Mouse (Mus musculus) left cerebral cortex, postnatal 36 days (tissue): ENCODE results near the gene Efcab9. TPM values are rescaled to one million over a fixed set of nuclear protein-coding genes. Genes with fewer than 3 reads are reported as not detected.

ENCODE experiments used
- DNase-seq, 2 experiments: peaks; one replicate each; pipeline ENCODE4 v3.0.0; 2021 to 2022; ENCODE audit warnings: low spot score in 2 of 2, mixed read lengths in 1 of 2
- intact Hi-C: fragments of 180-260 bp; cut with DNase I; formaldehyde crosslinking; loops from one replicate; pipeline ENCODE4 v1.15.1; 2025
- total RNA-seq, 2 experiments: library from RNA; stranded (reverse); gene quantifications; 2 replicates each; pipeline ENCODE4 v1.2.3; 2021

Gene Efcab9
- total RNA-seq, result 1 to 10 TPM in 1 of 2 experiments, under 1 TPM in 1; 0.63 to 1.8 TPM

DNA sequence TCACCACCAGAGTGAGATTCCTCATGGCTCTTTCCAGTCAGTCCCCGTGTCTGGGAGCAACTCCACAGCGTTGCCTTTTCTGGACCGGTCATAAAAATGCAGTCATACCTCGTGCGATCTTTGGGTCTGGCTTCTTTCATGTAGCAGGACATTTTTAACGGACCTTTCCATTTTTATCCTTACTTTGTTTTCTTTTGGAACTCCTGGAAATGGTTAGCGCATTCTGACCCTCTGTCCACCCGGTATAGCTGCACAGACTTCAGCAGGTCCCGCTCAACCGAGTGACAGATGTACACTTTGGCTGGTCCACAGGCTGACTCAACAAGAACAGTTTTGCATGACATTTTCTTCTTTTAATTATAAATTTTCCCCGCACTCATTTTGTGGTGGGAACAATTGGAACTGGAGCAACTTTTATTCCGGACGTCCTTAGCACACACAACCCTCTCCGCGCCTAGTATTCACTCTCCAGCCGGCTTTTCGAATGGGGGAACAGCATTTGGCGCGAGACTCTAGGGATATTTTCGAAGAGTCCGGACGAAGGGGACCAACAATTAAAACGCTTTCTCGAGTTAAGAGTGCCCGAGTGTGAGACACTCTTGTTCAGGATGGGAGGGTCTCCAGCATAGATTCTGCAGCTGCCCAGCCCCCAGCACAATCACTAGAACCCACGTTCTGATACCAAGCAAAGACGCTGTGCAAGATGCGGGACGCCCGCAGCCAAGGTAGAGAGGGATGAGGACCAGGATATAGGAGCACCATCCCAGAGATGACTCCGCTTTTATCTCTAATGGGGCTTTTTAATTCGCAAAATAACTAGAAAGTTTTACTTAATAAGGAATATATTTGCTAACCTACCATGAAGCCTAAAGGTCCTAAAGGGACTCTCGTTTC lies at the start of gene Efcab9:
Gene Efcab9, minus strand, starts transcription at position 211 of the 894 bp plus-strand sequence.
- no peak for DNase-seq
- intact Hi-C loops, result loop anchor here (1.0 to 5.0 kb wide), 2 partner anchors 56 to 80 kb away; no protein-coding TSS in a partner anchor

DNA sequence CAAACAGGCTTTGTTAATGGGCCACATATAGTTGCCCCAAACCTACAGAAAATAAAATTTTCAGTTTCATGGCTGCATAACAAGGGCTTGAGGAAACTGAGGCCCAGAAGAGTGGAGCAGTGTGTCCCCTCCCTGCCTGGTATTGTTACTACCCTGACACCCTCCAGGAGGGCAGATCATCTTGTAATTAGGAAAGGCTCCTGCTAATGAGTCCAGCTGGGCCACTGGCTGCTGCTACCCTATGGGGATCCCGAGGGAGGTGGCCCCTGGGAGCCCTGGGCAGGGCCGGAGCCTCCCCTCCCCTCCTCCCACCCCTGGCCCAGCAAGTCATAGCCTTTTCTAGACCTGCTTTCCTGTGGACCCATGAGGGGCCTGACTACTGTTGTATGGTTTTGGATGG lies 49.1 kb upstream of the Efcab9 start:
- intact Hi-C loops, result loop anchor here (10.0 kb wide), 1 partner anchor 236 kb away; the partner anchor contains the start of gene Sh3pxd2b

DNA sequence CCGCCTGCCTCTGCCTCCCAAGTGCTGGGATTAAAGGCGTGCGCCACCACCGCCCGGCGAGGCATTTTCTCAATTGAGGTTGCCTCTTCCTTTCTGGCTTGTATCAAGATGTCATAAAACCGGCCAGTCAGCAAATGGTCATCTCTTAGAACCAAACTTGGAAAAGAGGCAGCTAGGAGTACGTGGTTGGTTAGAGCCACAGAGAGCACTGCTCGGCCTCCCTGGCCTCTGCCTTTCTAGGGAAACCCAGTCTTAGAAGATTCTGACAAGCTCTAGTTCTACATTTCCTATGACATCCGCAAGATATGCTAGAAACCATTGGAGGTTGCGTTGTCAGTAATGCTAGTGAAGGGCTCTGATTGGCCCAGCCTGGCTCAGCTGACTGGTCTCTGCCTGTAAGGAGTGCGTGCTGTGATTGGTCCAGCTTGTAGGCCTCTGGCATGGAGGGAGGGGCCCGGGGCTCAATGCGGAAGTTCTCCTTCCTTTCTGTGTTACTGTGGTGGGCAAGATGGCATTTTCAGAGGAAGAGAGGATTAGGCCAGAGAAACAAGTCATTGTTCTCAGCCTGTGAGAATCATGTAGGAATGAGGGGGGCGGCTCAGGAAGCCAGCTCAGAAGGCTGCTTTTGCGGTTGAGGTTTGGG lies 48.5 kb upstream of the Efcab9 start:
- intact Hi-C loops, result loop anchor here (10.0 kb wide), 1 partner anchor 236 kb away; the partner anchor contains the start of gene Sh3pxd2b
- DNase-seq, result no peak

More for the DNA sequence above, 49.1 kb upstream of the Efcab9 start:
- no peak for DNase-seq

DNA sequence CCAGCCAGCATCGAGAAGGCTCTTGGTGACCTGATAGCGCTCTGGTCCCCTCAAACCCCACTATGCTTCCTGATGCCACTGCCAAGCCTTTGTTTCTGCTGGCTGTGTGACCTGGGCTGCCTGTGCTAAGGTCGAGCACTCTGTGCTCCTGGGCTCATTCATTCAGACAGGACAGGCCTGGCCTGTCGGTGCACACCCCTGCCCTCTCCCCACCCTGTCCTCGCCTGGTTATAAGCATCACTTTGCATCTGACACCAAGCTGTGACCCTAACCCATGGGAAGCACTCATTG lies 44.8 kb upstream of the Efcab9 start:
- no peak for DNase-seq
- intact Hi-C loops, result no loop called here

DNA sequence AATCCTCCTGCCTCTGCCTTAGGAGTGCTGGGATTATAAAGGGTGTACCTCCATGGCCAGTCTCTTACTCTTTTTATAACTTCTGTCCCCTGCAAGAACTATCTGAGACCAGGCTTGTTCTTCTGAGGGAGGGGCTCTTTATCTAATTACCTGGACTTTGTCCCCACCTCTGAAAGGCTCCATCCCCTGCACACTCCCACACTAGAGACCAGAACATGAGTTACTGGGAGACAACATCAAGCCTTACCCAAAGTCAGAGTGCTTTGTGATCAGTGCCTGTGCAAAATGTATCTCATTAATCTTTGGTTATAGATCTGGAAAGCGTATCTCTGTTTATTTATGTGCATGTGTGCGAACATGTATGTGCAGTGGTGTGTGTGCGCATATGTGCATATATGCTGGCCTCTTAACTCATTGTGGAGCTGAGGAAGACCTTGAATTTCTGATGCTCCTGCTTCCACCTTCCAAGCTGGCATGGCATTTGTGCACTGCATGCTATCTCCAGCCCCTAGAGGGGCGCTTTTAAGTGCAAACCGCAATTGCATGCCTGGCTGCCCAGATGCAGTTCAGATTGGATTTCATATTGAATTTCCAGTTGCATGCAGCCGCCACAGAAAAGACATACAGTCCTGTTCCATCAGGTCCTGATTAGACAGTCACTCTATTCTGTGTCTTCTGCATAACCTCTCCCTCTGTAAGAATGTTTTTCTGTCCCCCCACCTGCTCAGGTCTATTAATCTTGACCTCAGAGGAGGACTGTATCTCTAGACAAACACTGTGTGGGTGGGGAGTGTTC lies 44.3 kb upstream of the Efcab9 start:
- DNase-seq, result no peak
- intact Hi-C loops, result no loop called here

DNA sequence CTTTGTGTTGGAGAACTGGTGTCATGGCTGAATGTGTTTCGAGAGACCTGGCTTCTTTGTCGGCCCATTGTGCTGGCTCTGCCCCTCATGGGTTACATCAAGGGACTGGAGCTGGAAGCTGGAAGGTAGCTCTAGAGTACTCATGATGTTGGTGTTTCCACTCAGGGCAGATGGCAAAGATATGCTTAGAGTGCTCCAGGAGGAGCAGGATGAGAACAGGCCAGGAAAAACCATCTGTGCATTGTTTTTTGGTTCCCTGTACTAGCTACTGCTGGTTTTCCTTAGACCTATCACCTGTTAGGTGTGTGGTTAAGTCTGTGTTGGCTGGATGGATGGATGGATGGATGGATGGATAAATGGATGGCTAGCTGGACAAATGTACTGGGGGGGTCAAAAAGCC lies 41.8 kb upstream of the Efcab9 start:
- no peak for DNase-seq
- intact Hi-C loops, result no loop called here

DNA sequence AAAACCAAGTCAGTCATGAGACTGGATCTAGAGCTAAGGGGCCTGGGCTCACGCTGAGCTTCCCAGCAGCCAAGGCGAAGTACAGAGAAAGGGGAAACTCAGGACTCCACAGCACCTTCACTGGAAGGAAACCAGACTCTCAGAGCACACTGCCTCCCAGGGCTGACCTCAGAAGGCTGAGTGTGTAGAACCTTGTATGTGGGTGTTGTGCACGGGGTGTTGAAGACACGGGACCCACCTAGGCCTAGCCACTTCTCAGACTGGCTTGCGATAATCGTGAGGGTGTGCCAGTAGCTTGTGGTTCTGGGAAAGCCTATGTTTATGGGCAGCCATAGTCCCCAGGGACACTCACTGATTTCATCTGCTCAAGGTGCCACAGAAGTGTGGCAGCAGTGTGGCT lies 39.2 kb upstream of the Efcab9 start:
- intact Hi-C loops, result no loop called here
- no peak for DNase-seq

DNA sequence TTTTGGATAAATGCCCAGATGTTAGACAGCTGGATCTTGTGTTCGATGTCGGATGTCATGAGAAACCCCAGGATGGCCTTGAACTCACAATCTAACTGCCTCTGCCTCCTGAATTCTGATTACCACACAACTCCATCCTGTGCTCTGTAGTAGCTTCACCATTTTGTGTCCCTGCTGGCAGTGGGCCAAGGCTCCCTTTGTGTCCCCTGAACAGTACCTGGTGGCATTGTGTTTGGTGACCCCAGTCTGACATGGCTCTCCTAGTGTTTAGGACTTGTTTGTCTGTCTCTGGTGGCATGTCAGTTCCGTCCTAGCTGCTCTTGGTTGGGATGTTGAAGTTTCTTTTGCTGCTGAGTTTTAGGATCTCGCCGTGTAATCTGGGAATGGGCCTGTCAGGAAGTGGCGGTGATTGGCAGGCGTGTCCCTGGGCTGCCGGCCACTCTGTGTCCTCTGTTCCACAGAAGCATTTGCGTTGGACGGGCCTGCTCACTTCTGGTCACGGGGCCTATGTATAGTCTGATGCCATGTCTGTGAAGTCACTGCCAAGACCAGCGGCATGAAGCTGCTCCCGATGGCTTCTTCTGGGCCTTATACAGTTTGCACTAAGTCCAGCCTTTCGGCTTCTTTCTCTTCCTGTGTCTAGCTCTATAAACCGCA lies 36.9 kb upstream of the Efcab9 start:
- intact Hi-C loops, result no loop called here
- DNase-seq, result no peak

DNA sequence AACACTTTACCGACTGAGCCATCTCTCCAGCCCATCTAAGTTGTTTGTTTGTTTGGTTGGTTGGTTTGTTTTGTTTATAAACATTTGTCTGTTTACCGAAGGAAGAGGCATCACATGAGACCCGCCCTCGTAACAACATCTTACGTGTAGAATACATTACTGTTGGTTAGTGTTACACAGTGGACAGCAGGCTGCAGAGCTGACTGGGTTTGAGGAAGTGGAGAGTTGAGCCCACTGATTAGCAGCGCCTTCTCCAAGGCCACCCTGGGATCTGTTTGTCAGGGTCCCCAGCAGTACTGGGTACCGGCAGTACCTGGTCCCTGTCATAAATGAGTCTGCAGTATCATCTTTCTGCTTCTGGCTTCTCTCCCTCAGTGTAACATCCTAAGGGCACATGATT lies 36.2 kb upstream of the Efcab9 start:
- intact Hi-C loops, result no loop called here
- DNase-seq, result no peak

DNA sequence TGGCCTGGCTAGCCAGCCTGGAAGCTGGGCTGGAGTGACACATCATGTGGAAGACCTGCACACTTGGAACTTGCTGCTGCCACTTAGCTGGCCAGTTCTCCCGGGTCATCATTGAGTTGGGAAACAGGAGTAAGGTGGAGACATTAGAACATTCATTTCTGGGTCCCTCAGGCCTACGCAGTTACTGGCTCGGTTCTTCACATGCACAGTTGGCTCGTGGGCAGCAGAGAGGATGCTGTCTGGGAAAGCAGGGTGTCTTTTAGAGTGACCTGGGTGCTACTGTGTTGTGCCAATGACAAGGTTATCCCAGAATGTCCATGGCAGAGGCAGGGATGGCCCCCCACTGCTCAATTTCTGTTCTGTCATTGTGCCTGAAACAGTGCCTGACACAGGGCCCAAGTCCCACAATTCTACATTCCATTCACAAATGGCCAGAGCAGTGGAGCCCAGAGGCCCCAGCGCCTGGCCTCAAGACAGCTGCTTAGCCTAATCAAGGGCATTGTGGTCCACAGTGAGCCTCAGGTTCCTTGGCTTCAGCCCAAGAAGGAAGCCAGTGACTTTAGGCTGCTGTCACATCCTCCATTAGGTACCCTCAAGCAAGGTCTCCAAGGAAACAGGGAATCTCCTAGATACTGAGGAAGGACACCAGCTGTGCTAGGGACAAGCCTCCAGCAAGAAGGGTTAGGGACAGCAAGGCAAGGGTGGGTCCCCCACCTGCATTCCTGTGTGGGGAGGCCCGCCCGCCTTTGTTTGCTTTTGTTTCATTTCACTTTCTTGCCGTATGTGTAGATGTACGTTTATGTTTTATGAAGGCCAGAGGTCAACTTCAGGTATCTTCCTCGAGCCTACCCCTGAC lies 35.3 kb upstream of the Efcab9 start:
- DNase-seq, result no peak
- intact Hi-C loops, result no loop called here

DNA sequence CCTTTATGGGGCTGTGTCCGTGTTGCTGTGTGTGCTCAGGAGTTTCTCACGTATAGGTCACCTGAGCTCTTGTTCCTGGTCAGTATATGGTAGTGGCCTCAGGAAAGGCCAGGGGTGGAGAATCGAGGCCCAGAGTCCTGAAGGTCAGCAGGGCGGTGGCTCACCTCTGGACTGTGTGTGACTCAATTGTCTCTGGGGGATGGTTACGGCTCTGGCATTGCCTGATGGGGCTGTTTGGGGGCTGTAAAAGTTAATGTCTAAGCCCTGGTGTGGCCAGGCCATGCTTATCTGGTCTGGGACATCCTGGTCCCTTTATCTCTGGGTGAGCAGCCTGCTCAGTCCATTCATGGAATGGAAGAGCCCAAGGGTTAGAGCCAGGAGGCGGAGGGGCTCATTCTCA lies 34.3 kb upstream of the Efcab9 start:
- intact Hi-C loops, result no loop called here
- no peak for DNase-seq

DNA sequence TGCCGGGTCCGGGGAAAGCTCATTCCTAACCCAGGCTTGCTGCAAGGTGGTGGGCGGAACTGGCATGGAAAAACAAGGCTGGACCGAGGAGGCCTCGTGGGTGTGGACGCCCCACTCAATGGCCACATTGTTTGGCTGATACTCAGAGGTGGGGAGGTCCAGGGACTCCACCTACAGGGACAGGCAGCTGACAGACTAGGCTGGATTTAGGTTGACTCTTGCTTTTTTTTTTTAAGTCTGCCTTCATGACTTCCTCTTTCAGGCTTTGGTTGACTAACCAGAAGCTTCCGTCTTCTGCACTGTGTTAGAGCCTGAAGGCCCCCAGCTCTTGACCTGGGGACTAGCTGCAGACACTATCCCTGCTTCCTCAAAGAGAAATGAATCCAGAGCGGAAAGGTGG lies 33.2 kb upstream of the Efcab9 start:
- intact Hi-C loops, result no loop called here
- DNase-seq, result no peak

DNA sequence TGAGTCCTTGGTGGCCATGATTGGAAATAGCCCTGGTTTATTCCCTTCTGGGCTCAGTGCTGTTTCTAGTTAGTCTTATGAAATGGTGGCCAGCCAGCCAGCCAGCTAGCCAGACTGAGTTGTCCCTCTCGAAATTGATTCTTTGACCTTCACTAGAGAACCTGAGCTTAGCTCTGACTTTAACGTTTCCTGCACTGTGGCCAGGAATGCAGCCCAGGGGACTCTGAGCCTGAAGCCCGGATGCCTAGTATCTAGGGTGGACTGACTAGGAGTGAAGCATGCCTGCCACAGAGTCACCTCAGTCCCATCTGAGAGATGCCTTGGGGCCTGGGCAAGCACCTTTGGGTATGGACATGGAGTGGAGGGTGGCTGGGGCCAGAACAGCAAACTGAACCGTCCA lies 32.7 kb upstream of the Efcab9 start:
- no peak for DNase-seq
- intact Hi-C loops, result no loop called here

DNA sequence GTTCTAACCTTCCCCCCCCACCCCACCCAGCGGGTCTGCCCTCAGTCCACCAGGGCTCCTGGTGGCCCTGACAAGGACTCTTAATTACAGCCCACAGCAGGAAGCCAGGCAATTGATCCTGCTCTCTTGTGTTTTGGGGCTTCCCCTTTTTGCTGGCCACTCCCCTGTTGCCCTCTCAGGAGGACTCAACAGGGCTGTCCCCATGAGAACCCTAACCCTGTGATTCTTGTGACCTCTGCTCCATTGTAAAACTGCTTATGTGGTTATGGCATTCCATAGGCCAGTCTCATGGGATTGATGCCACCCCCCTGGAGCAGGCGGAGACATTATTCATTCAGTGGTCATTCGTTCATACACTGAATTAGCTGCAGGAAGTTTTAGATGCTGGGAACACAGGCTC lies 31.8 kb upstream of the Efcab9 start:
- no peak for DNase-seq
- intact Hi-C loops, result no loop called here

DNA sequence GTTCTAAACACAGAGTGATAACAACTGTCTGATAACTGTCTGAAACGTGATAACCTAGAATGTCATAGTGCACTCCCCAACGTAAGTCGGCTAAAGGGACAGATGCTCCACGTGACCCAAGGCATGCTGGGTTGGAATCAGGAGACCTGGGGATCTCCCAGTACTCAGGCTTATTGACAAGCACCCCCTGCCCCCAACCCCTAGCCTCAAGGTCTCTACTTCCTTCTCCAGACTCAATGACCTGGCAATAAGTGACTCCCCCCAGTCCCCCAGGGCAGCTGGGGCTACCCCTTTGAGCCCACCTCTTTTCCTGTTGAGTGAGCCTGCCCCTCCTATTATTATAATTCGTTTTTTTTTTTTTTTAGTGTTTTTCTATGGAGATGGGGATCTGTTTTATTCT lies 30.8 kb upstream of the Efcab9 start:
- no peak for DNase-seq
- intact Hi-C loops, result no loop called here

DNA sequence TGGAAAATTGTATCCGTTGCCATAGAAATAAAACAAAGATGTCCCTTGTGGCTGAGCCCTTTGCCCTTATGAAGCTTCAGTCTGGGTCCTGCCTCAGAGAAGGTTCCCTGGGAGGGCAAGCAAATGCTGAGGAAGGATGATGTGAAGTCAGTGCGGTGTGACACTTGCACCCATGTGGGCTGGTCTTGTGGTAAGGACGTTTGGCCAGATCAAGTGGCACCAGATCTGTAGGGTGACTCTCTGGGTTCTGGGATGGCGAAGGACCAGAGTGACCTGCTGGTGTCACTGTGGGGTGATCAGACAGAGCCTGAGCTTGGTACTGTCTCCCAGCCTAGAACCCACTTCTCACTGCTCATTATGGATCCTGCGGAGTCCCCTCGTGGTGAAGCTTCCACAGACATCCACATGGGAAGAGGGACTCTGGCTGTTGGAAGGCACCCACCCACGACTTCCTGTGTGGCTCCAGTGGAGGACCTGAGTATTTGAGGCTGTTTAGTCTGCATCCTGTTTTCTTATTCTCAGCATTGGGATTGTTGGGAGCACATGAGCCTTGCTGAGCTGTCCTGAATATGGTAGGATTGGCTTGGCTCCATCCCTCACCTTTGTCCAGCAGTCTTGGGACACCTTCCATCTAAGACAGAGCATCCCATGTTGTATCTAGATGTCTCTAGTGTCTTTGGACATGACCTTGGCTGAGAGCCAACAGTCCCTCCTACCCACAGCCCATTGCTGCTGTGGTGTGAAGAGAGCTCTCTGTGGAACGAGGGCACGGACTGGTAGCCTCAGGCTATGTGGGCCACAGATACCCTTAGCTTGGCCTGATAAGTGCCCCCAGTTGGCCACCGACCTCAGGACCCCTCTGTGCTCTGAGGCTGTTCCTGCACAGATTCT lies 29.8 kb upstream of the Efcab9 start:
- DNase-seq, result no peak
- intact Hi-C loops, result no loop called here

DNA sequence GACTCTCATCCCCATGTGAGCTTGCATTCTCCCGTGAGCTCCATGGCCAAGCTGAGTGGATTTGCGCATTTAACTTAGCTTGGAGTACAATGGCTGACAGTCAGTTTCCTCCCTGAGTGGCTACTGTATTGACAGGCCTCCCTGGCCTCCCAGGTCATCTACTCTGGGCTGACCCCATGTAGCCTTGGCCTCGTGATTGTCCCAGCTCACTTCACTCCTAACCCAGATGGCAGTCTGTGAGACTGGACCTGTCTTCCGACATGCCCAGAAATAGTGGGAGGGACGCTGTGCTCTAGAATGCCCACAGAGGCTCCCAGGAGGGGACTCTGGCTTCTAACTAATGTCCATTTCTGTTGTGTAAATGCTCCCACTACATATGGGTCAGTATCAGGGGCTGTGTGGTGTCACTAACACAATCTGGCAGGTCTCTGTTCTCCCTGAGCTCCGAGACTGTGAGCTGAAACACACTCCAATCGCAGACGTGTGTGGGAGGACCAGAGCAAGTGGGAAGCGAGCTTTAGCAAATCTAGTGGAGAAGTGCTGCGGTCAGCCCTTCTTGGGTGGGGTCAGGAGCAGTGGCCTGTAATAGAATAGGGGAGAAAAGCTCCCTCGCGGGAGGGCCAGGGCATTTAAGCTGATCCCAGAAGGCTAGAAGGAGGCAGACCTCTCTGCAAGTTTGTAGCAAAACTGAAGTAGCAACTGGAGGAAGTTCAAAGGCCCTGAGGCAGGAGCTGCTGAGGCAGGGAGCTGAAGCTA lies 28.3 kb upstream of the Efcab9 start:
- no peak for DNase-seq
- intact Hi-C loops, result no loop called here
